Mouse (Mus musculus): ENCODE results near the gene Olfr657.

Gene Olfr657

DNA sequence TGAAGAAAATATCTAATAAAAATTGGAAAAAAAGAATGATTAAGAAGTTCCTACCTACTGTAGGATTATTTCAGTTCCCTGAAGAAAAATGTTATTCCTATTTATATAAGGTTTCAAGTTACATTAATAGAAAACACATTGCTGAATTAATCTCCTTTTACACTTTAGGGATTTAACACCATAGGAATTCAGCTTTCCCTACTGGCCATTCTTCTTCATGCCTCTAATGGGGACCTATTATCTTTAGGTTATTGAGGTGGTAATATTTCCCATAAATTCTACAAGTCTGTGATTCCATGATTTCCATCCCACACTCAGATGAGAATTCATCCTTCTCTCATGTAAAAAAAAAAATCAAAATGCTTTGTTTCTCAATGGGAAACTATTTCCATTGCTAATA, at the start of gene Olfr657:
TSS of gene Olfr657 (plus strand) at position 301 of the 400 bp plus-strand sequence.
- no peak for DNase-seq

DNA sequence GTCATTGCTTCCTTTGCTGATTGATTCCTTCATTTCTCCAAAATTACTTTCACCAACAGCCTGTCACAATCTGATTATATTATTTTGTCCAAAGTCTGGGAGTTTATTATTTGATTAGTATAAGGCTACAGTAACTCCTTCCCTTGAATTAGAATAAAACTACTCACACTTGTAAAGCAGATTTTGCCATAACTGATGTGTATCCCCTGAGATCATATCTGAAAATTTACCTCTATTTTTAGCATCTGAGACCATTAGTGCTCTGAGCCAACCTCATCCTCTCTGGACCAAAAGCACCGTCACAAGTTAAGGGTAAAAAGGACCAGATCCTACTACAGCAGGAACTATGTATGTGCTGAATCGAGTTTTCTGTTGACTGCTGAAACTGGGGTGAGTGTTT, 47.6 kb upstream of the Olfr657 start, which contains the start of gene Olfr653:
TSS of gene Olfr653 (plus strand) at position 301 of the 400 bp plus-strand sequence.
- DNase-seq, result no peak

DNA sequence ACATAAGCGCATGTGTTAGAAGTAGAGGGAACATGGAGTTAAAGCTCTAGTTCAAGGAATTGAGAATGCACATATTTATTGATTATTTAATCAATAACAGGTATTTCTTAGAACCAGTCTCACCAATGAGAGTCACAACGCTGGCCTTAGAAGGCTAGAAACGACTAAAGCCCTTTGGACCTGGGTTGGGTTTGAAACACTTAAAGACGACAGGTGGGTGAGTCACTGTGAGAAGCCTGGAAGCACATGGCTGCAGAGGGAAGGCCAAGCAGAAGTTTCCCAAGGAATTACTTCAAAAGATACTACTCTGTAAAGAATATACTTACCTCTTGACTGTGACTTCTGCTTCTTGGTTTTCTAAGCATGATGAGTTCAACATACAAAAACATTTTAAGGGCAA, 43.7 kb upstream of the Olfr657 start:
- DNase-seq, result no peak

DNA sequence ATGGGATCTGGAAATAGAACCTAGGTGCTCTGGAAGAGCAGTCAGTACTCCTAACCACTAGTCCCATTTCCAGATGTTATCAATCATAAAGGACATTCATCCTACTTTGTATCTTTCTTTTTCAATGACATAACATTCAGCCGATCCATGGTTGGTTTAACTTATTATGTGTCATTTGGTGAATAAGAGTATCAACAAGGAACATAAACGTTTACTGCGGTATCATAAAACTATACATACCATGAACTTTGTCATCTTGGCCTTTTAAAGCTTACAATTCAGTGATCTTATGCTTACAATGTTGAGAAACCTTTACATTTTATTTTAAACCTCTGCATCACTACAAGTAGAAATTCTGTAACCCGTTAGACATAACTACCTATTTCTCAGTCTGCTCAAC, 43.2 kb upstream of the Olfr657 start:
- no peak for DNase-seq

DNA sequence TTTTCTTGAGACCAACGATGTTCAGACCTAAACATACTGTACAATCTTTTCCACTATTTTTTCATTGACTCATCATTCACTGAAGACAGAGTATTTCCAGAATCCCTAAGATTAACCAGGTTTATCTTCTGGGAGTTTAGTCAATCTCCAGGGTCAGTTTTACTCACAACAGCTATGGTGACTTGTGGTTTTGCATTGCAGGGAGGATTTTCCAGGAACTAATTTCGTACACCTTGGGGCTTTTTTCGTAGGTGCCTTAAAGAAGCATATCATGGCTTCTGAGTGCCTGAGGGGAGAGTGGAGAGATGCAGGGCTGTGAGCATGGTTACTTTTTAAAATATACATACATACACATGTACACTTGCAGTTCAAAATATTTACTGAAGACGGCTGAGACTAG, 37.9 kb upstream of the Olfr657 start, which contains the start of gene Olfr654:
TSS of gene Olfr654 (plus strand) at position 301 of the 400 bp plus-strand sequence.
- no peak for DNase-seq

- DNase-seq, result no peak
These were observed 36.3 kb upstream of the Olfr657 start for GRCm38 (mm10) chr7:104588274-104588673.

DNA sequence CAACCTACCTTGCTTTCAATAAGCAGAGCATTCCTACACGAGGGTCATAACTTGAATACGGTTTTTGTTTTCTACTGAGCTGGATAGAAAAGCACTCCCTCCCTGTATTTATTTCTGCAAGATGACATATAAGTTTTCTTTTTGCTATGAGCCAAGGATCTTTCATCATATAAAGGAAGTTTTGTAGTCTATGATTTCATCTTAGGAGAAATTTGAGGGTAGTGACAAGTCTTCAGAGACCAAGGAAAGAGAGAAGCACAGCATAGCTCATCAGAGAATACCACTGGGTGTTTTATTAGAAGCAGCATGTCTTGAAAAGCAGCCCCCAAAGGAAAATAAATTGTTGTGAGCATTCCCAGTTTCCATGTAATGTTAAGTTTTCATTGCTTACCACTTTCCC, 22.9 kb upstream of the Olfr657 start, which contains the start of gene Olfr655:
TSS of gene Olfr655 (minus strand) at position 101 of the 400 bp plus-strand sequence.
- no peak for DNase-seq

- peak; percentile 33 to 51 for DNase-seq
These were observed 21.4 kb upstream of the Olfr657 start for GRCm38 (mm10) chr7:104603173-104603572.

DNA sequence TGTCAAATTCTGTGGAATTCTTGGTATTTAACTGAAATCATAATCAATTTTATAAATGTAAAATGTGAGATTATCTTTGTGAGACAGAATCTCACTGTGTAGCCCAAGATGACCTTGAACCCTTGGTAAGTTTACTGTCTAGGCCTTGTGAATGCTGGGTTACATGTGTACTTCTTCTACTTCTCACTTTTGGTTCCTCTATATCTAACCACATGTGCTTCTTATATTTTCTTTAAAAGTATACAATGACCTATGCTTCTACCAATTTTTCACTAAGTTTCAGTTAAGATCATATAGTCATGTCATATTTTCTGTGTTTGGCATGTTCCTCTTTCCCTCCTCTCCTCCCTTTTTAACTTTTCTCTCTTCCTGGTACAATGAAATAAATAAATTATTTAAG, 19.9 kb upstream of the Olfr657 start:
- DNase-seq, result no peak

GRCm38 (mm10) chr7:104613655-104614054, 10.9 kb upstream of the Olfr657 start, which contains the start of gene Olfr656:
Gene Olfr656, plus strand, starts transcription at chr7:104613955.
- DNase-seq, result no peak

DNA sequence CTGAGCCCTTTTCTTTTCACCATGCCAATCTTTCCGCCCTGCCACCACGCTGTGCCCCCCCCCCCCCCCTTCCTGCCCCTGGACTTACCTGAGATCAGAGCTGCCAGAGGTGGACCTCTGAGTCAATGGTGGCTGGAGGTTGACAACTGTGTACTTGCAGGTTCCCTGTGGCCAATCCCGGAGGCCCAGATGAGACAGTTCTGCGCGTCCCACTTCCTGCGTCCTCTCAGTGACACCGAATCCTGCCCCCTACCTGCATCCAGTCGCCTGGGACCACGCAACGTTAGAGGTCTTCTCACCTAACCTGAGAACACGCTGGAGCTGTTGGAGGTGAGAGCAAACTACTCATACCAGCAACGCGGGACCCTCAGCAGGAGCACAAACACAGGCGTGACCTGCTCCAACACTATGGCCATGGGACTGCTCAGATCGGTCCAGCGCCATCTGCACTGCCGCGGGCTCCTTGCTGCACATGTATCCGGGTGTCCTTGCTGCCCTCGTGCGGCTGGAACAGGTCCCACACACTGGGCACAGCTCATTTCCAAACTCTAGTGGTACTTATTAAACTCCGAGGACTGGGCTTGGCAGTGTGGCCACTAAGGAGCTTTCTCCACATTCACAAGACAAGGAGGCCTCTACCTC, 22.4 kb downstream of the Olfr657 start, which contains the start of gene Olfr658:
TSS of gene Olfr658 (minus strand) at position 465 of the 642 bp plus-strand sequence.
- DNase-seq, result peak; percentile 21 to 44

DNA sequence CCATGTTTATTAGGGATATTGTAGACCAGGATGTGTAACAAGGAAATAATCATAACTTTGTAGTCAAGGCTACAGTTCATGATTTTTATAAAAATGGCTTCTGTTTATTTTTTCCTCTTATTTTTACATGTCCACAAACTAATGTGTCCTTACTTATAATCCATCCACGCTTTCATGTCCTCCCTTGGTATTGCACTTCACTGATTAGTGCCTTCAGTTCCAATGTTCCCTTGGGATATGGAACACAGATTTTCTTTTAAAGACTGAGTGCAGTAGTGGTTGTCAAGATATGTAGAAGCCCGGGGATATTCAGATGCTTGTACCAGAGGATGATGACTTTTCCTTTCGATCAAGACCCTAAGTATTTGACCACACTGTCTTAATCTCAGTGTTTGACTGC, 41.9 kb downstream of the Olfr657 start, which contains the start of gene Olfr659:
TSS of gene Olfr659 (plus strand) at position 301 of the 400 bp plus-strand sequence.
- DNase-seq, result no peak

GRCm38 (mm10) chr7:104686201-104686600, 61.6 kb downstream of the Olfr657 start, which contains the start of gene Olfr661:
Gene Olfr661, plus strand, starts transcription at chr7:104686501.
- DNase-seq, result no peak
